Mouse (Mus musculus) CD8-positive naive resting alpha-beta T cell, adult 2 months (primary cell): ENCODE measurements at regions not wholly inside any gene's neighbourhood (a gene's known extent, or its start where the extent isn't known, plus 50 kb on each side); places are given as distances from the start of the nearest gene placed in this dataset.

ENCODE experiments used
- DNase-seq, 2 experiments: peaks; one replicate each; pipeline ENCODE4 v3.0.0; 2022; ENCODE audit warnings: low read depth in 2 of 2, low spot score in 2 of 2

DNA sequence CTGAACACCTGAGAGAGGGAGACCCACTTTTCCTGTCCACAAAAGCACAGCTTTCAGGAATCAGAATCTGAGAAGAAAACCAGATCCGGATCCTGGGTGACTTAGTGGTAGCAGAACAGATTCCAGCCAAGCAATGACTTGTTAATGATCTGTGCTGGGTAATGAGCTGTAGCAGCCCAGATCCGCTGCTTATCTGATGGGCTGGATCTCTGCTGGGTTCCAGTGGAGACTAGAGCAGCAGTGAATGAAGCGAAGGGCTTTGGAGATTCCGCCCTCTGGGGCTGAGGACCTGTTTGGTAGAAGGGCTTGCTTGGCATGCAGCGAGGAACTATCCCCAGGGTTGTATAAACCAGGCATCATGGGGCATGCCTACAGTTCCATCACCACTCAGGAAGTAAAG lies 156.3 kb downstream of the Maf start:
- no peak for DNase-seq

DNA sequence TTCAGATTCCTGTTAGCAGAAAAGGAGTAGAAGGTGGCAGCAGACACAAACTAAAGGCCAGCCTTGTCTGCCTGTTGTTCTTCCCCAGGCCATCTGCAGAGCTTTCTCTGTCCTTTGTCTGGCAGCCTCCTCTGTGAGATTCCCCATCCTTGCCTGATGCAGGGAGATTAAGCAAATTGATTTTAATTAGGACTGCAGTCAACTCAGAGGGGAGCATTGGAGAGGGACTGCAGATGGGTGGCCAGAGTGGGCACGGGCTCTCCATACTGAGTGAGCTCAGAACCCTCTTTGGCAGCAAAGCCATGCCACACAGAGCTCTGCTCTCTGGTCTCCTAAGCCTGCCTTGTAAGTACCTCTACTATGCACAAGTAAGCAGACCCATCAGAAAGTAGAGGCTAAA lies 158.5 kb downstream of the Maf start:
- no peak for DNase-seq

- DNase-seq, result no peak
These were observed 163.5 kb downstream of the Maf start for GRCm38 (mm10) chr8:115544067-115544466.

GRCm38 (mm10) chr8:115542935-115543334 lies 164.7 kb downstream of the Maf start:
- DNase-seq, result no peak

DNA sequence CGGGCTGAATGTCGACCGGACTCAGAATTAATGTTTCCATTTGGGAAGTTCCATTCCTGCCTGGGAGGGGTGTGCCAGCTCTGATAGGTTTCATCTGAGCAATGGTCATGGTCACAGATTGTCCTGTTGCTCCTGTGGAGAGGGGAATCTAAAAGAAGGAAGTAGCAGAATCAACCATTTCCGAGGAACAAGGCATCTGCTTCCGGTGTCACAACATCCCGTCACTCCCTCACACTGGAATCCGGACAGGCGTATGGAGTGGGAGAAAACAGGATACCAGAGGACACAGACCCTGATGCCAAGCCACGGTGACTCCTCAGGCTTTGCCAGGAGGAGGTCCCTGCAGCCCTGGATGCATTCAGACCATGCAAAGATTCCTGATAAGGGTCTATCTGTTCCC lies 168.0 kb downstream of the Maf start:
- no peak for DNase-seq

DNA sequence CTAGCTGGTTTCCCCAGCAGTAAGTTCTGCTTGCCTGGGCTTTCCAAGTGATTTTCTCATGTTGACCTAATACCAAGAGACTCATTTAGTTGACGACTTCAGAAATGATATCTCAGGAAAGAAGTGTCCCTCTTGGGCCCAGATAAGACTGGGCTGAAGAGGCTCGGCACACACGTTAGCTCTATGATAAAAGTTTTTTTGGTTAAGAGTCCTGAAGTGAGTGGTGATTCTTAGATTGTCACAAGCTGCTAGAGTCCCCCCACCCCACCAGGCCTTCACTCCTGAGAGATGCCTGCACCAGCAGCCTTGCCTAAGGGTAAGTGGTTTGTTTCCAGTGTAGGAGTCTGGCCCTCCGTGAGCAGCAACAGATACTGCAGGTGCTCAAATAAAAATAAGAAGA lies 169.4 kb downstream of the Maf start:
- no peak for DNase-seq

GRCm38 (mm10) chr8:115537761-115538160 lies 169.8 kb downstream of the Maf start:
- DNase-seq, result no peak

DNA sequence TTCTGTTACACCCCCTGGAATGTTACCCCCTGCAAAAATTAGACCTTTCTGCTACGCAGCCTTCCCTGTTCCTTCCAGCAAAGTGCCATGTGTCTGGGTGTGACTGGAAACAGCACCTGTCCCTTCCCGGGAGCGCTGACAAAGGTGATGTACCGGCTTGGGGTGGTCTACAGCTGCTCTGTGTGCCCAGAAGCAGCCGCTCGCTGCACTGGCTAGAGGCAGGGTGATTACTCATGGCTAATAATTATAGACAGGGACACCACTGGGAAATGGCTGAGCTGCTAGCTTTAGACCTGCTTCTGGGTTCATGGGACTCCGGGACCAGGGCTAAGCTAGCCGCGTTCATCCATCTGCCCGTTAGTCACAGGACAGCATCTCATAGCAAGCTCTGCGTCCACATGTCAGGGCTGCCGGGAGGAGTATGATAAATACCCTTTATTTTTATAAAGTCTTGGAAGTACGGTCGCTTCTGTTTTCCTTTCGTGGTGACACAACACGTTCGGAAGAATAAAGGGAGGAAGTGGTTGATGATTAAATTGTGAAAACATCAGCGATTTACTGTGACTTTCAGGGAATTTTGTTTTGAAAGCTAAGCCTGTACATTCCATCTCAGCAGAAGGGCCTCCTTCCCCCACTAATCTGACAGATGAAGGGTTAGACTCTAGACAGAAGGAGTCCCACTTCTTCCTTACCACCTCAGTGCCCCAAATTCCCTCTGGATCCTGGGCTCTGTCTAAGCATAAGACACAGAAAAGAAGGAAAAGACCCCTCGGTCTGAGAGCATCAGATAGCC lies 170.8 kb downstream of the Maf start:
- DNase-seq, result no peak

GRCm38 (mm10) chr8:115536001-115536400 lies 171.6 kb downstream of the Maf start:
- no peak for DNase-seq

DNA sequence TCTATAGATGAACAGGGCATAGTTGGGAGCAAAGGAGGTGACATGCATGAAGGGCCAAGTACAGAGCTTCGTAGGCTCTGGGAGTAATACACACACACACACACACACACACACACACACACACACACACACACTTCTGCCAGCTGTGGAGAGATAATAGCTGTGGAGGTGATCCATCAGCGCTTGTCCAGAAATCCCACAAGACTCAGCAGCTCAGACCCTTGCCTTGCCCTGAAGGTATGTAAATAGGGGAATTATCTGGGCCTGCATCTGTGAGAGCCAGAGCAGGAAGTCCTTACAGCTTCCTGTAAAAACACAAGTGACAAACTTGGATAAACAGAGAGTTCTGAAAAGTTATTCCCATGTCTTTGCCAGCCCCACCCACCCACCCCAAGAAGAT lies 173.6 kb downstream of the Maf start:
- no peak for DNase-seq

- DNase-seq, result no peak
These were observed 176.3 kb downstream of the Maf start for GRCm38 (mm10) chr8:115531343-115531742.

- no peak for DNase-seq
These were observed 177.8 kb downstream of the Maf start for GRCm38 (mm10) chr8:115529568-115530342.

GRCm38 (mm10) chr8:115528879-115529278 lies 178.7 kb downstream of the Maf start:
- DNase-seq, result no peak

DNA sequence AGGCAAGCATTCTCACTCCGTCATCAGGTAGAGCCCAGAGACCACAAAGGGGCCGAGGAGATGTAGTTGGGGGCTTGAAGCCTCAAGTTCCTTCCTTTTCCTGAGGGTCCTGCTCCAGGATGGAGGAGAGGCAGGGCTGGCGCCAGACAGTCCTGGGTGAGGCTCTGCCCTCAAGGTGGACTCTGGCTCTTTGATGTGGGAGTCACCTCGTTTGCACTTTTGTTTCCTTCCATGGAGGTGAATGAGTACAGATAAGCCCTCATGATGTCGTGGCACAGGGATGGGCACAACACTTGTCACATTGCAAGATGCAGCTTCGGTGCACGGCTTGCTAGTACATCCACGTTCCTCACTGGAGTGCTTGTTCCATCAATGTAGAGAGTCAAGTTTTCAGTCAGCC lies 182.4 kb downstream of the Maf start:
- no peak for DNase-seq

DNA sequence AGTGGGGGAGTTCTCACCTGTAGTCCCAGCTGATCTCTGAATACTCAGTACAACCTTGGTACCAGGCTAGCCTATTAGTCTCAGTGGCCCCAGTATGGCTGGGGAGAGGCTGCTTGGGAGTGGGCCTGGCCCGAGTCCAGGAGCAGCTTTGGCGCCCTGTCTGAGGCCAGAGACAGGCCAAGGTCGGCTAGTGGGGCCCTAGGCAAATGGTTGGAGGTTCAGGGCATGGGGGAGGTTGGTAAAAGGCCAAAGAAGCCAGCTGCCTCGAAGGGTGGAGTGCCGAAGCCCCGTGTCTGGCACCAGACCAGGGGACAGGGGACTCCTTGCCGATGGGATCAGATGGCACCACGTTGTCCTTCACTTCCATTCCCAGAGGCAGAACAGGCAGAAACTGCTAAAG lies 182.9 kb downstream of the Maf start:
- DNase-seq, result no peak

DNA sequence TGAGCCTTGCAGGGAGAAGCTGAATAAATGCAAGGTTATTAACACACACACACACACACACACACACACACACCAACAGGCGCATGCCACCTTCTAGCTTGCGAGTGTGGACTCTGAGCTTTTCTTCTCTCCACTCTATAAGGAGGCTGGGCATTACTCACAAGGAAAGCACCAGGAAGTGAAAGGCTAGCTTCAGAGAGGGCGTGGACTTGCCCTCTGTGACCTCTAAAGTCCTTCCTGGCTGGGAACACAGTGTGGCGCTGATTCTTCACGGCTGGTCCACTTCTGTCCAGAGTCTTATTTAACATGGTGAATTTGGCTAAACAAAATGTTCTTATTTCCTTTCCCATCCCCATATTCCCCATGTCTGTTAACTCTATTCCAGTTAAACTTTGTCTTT lies 185.1 kb downstream of the Maf start:
- DNase-seq, result no peak

- DNase-seq, result no peak
These were observed 191.9 kb downstream of the Maf start for GRCm38 (mm10) chr8:115515647-115516046.

- no peak for DNase-seq
These were observed 193.1 kb downstream of the Maf start for GRCm38 (mm10) chr8:115514485-115514884.

- DNase-seq, result no peak
These were observed 200.4 kb downstream of the Maf start for GRCm38 (mm10) chr8:115507180-115507579.

DNA sequence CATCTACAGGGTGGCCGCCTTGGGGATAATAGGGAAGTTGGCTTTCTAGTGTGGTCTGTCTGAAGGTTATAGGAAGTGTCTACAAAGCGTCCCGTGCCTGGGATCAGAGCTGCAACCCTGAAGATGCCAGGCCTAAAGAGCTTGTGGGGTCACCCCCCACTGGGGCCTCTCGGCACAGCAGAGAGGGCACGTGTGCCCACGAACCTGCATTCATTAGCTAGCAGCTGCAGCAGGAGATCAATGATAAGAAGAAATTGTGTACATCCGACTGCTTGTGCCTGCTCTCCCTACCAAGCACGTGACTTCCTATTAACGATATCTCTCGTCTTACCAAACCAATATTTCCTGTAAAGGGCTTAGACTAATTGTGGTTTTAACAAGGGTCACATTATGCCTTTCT lies 200.9 kb downstream of the Maf start:
- DNase-seq, result no peak

DNA sequence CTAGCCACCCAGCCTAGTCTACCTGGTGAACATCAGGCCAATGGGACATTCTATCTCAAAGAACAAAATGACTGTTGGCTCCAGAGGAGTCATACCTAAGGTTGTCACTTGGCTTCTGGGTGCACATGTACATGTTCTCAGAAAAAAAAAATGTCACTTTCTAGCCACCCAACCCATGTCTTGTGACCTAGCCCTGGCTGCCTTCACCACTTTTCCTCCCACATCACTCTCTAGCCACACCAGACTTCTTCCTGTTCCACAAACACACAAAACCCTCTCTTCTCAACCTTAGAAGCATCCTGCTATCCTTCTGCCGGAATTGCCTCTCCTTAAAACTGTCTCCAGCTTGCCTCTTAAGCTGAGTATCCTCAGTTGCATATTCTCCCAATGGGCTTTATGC lies 211.6 kb downstream of the Maf start:
- DNase-seq, result peak in 1 of 2 experiments; percentile 7

- no peak for DNase-seq
These were observed 213.2 kb downstream of the Maf start for GRCm38 (mm10) chr8:115494353-115494752.

DNA sequence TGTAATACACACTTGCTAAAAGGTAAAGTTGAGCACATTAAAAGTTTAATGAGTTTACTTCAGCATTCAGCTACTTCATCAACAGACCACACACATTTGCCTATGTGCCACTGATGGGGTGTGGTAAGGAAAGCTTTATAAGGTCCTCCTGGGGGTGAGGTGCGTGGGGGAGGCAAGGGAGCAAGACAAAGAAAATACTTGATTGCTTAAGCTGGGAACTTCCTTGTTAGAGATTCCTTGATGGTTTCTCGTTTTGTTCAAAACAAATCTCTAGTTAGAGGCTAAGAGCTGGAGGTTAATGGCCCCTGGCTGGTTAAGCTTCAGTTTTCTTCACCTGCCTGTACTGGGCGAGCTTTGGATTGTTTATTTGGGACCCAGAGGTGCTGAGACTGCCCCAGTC lies 220.7 kb downstream of the Maf start:
- no peak for DNase-seq
